Mouse (Mus musculus): ENCODE data around the gene Slc11a2. TPM values are rescaled to one million over a fixed set of nuclear protein-coding genes. Genes with fewer than 3 reads are reported as not detected.
A peak's percentile ranks its signal among the peaks of the same experiment; 100 is the strongest.

Gene Slc11a2
- total RNA-seq (2021): 100 to 1,000 TPM in 1 of 2 experiments, 10 to 100 TPM in 1; 98.5 to 112 TPM
- long read RNA-seq, experiment 1, full-length matches to known transcripts: 21 of 64 reads
- long read RNA-seq, experiment 1, partial matches to known transcripts: 16 of 64 reads
- long read RNA-seq, experiment 1, other reads (novel, unspliced or antisense): 27 of 64 reads
- long read RNA-seq, experiment 2, full-length matches to known transcripts: 13 of 26 reads
- long read RNA-seq, experiment 2, partial matches to known transcripts: 6 of 26 reads
- long read RNA-seq, experiment 2, other reads (novel, unspliced or antisense): 7 of 26 reads

- peak in 1 of 2 experiments; percentile 41 for DNase-seq
Observed at GRCm38 (mm10) chr15:100424396-100425122, at the start of gene Slc11a2. Slc11a2 (minus strand) TSS chr15:100425072.

GRCm38 (mm10) chr15:100473926-100474503 is 49.1 kb upstream of the Slc11a2 start:
- DNase-seq: no peak

GRCm38 (mm10) chr15:100470037-100470436 is 45.2 kb upstream of the Slc11a2 start:
- no peak for DNase-seq

GRCm38 (mm10) chr15:100469189-100469545 is 44.3 kb upstream of the Slc11a2 start:
- no peak for DNase-seq

GRCm38 (mm10) chr15:100468295-100469188 is 43.7 kb upstream of the Slc11a2 start, which contains the start of gene Letmd1:
Letmd1 (plus strand) TSS chr15:100469023.
- peak; percentile 93 to 96 for DNase-seq

GRCm38 (mm10) chr15:100467738-100468137 is 42.9 kb upstream of the Slc11a2 start:
- no peak for DNase-seq

GRCm38 (mm10) chr15:100465432-100465831 is 40.6 kb upstream of the Slc11a2 start:
- no peak for DNase-seq

- peak; percentile 82 to 83 for DNase-seq
Observed at GRCm38 (mm10) chr15:100463712-100464111, 38.8 kb upstream of the Slc11a2 start.

- DNase-seq: peak in 1 of 2 experiments; percentile 25
Observed at GRCm38 (mm10) chr15:100462086-100462485, 37.2 kb upstream of the Slc11a2 start.

GRCm38 (mm10) chr15:100461646-100462045 is 36.8 kb upstream of the Slc11a2 start:
- DNase-seq: peak in 1 of 2 experiments; percentile 39

GRCm38 (mm10) chr15:100460942-100461341 is 36.1 kb upstream of the Slc11a2 start:
- peak; percentile 62 to 74 for DNase-seq

GRCm38 (mm10) chr15:100458055-100458454 is 33.2 kb upstream of the Slc11a2 start:
- DNase-seq: peak; percentile 77 to 85

- DNase-seq: peak; percentile 76 to 78
Observed at GRCm38 (mm10) chr15:100457340-100457739, 32.5 kb upstream of the Slc11a2 start.

- DNase-seq: no peak
Observed at GRCm38 (mm10) chr15:100456356-100456991, 31.6 kb upstream of the Slc11a2 start.

GRCm38 (mm10) chr15:100452486-100452885 is 27.6 kb upstream of the Slc11a2 start:
- no peak for DNase-seq

- peak in 1 of 2 experiments; percentile 52 for DNase-seq
Observed at GRCm38 (mm10) chr15:100451245-100451644, 26.4 kb upstream of the Slc11a2 start.

- DNase-seq: no peak
Observed at GRCm38 (mm10) chr15:100449495-100449894, 24.6 kb upstream of the Slc11a2 start.

GRCm38 (mm10) chr15:100448572-100448971 is 23.7 kb upstream of the Slc11a2 start:
- no peak for DNase-seq

GRCm38 (mm10) chr15:100446887-100447286 is 22.0 kb upstream of the Slc11a2 start:
- no peak for DNase-seq

- DNase-seq: peak; percentile 91 to 93
Observed at GRCm38 (mm10) chr15:100443126-100443922, 18.5 kb upstream of the Slc11a2 start.
